Mouse (Mus musculus) activated CD4-positive, CD25-positive, alpha-beta regulatory T cell, adult 4 months (primary cell): ENCODE data around the gene D5Ertd579e. TPM values are rescaled to one million over a fixed set of nuclear protein-coding genes. Genes with fewer than 3 reads are reported as not detected.

ENCODE experiments used
- ATAC-seq: one replicate; pipeline ENCODE4 v1.8.0; 2017
- polyA plus RNA-seq, 2 experiments: library from polyadenylated mRNA; unstranded; fragments of 100-300 nt; shearing (Covaris generic); gene quantifications; one replicate each; pipeline ENCODE4 v1.2.1; 2017

D5Ertd579e gene
- 10 to 100 TPM; 23.3 to 24.1 TPM for polyA plus RNA-seq

DNA sequence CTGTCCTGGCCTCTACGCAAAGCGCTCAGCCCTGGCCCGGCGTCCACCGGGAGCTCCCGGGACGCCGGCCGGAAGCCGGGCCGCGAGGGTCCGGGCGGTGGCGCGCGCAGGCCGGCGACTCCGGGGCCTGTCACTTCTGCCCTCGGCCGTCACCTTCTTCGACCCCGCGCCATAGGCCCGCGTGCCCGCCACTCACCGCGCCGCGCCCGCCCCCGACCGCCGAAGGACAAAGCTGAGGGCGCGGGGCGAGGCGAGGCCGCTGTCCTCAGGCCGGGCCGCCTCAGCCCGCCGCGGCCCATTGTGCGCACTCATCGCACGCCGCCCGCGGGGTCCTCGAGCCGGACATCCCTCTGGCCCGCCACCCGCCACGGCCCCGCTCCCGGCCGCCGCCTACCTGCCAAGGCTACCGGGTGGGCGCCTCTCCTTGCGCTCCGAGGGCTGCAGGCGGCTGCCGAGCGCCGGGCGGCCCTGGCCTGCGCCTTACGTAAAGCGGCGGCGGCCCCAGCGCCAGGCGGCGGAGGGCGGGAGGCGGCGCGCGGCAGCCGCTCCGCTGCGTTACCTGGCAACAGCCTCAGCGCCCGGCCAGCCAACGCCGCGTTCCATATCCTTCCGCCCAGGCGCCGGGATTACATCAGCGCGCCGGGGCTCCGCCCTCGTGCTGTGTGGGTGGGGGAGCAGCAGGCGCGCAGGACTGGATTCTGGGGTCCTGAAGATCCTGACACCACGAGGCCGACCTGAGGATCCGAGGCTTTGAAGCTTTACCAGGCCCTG lies at the start of gene D5Ertd579e:
TSS of gene D5Ertd579e (minus strand) at position 564 of the 771 bp plus-strand sequence.
- peak; percentile 88 for ATAC-seq

DNA sequence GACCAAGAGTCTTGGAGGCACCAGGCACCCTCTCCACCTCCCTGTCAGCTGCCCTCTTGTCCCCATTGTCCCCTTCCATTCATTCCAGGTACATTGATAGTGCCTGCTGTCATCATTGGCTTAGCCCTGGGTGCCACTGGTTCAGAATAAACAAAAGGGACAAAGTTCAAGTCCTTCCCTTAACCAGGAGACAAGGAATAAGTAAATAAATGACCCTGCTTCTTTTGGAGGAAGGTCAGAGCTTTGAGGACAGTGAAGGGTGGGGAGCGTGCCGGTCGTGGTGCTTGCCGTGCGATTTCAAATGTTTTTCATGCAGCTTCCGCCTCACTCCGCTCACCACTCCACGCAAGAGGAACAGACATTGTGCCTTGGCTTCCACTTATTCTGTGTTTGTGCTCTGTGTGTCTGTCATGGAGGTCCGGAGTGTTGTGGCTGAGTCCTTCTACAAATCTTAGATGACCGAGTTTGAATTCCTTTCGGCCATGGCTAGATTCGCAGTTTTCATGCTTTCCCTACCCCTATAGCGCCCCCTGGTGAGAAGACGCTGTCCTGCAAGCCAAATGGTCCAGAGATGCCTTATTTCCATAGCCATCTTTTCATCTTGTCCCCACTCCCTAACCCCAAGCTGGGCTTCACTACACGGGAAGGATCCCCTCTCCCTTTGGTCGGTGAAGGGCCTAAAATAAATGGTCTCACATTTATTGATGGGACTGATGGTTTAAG lies 46.5 kb upstream of the D5Ertd579e start:
- peak; percentile 67 for ATAC-seq

DNA sequence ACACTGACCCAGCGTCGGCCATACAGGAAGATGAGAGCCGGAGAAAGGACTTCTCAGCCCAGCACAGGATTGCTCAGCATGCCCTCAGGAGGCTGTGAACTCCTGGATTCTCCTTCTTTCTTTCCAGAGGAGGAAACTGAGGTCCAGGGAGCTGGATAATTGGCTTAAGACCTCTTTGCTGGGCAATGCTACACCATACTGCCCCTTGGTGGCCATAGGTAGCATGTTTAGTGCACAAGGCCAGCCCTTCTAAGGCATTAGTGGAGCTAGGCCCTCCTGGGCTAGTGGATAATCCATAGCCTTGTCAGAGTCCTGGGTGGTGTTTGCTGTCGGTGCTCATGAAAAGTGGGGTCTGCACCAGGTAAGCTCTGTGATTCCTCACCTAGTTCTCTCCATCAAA lies 44.0 kb upstream of the D5Ertd579e start:
- ATAC-seq, result no peak

DNA sequence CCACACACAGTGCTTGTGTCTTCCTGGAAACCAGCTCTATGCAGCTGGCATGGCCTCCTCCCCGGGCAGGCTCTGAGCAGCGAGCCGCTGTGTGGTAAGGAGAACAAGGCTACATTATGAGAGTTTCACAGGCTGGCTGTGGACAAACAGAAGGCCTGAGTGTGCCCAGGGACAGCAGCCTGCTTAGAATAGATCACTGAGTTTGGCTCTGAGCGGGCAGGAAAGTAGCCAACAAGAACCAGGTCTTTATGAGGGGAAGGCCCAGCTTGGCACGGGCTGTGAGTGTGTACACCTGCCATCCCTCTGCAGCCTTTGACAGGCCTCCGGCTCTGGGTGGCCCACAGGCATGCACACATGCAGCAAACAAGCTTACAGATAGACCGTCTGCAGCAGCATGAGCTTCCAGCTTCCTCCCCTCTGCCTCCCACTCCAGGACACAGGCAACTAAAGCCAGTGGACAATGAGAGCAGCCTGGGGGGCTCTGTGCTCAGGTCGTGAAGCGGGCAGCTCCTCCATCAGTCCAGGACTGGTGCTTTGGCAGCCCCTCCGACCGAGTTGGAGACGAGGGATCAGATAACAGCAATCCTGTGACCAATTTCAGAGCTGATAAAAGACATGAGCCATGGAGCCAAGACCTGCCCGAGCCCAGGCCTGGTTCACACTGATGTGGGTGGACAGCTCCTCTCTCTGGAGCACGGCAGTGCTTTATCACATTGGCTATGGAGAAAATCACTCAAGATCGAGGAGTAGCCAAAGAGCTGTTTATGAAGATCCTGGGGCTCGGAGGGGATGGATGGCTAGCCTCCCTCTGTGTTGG lies 43.2 kb upstream of the D5Ertd579e start:
- ATAC-seq, result no peak

DNA sequence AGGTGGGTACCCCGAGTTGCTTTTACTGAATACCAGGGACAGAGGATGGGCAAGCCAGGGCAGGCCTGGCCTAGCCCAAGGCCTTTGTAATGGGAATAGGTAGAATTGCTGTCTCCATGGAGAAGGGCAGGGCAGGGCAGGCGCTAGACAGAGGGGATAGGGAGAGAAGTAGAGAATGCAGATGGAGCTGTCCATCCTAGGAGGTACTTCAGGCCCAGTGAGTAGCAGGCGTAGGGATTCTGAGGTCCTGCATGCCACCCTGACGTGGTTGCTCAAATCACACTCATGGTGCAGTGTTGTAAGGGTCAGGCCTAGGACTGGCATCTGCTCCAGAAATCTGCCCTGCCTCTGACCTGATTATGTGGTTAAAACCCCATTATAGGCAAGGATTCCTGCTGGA lies 41.9 kb upstream of the D5Ertd579e start:
- ATAC-seq, result no peak

DNA sequence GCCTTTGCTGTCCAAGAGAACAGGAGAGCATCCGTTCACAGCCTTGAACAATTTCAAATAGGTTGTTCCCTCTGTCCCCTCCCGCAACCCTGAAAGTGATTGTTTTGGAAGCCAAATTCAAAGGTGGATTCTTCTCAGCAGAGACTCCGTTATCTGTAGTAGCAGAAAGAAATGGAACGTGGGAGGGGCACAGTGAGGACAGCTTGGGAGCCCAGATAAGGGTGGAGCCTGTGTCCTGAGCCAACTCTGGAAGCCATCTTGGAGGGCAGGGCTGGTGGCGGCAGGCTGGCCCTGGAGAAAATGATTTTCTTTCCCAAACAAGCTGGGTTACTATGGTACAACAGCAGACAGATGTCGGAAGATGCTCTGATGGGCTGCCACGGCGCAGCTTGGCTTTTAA lies 40.2 kb upstream of the D5Ertd579e start:
- no peak for ATAC-seq

DNA sequence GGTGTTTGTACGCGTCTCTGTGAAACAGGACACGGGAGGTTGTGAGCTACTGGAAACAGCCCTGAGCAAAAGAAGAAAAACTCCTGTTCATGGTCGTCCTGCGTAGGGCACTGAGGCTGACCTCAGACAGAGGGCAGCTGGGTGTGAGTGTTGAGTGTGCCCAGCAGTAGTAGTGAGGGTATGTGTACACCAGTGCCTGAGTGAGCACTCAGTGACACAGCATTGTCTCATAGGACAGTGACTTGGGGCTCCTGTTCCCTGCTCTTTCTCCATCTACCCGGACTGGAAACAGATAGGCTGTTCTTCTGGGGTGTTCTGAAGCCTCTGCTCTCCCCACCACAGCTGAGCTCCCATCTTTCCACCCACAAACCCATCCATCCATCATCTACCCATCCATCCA lies 39.3 kb upstream of the D5Ertd579e start:
- no peak for ATAC-seq

DNA sequence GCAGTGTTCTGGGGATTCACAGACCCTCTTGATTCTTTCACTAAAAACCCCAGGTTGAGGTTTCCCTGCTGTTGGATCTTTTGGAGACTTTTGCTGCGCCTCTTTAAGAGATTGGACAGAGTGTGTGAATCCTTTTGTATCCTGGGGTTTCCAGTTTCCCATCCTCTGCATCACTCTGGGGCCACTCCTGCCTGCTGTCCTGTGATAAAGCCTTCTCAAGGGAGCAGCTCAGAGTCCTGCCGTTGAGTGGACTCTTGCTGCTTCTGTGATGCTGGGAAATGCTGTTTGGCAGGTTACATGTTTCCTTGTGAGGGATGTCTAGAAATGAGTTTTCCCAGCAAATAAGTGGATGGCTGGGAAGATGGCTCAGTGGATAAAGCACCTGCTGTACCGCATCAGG lies 37.6 kb upstream of the D5Ertd579e start:
- no peak for ATAC-seq

DNA sequence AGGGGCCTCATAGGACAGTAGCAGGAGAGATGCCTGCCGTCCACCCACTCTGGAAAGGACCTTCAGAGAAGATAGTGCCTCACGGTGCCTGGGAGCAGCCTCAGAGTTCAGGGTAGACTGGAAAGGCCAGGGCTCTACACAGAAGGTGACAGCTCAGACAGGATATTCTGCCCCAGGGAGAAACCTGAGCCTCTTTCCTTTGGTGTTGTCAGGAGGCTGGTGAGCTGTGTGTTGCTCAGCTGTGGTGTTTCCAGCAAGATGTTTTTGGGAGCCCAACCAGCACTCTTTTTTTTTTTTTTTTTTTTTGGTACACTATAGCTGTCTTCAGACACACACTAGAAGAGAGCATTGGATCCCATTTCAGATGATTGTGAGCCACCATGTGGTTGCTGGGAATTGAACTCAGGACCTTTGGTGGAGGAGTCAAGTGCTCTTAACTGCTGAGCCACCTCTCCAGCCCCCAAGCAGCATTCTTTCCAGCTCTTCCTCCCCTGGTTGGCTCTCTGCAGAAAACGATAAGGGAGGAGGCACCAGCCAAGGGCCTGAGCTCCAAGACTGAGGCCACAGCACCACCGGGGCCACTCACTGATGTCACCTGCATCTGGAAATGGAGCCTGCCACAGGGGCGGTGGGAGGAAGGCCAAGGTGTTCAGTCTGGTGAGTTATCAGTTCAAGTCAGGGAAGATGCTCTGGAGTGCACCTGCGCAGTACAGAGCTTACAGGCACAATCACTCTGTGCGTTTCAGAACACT lies 36.3 kb upstream of the D5Ertd579e start:
- ATAC-seq, result no peak

DNA sequence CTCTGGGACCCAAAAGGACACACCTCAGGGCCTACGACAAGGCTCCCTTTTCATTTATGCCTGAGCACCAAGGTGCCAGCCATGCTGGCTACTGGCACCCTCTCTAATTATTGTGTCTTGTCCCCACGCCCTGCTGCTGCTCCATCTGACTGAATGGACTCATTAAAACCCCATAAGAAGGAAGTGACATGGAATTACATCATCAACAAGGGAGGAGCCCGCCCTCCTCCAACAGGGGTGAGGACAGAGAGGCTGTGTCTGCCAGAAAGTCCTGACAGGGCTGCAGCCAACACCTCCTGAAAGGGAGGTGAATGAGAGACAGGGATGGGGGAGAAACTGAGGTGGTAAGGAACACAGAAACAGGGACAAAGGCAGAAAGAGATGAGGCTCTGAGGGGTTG lies 34.9 kb upstream of the D5Ertd579e start:
- ATAC-seq, result no peak

DNA sequence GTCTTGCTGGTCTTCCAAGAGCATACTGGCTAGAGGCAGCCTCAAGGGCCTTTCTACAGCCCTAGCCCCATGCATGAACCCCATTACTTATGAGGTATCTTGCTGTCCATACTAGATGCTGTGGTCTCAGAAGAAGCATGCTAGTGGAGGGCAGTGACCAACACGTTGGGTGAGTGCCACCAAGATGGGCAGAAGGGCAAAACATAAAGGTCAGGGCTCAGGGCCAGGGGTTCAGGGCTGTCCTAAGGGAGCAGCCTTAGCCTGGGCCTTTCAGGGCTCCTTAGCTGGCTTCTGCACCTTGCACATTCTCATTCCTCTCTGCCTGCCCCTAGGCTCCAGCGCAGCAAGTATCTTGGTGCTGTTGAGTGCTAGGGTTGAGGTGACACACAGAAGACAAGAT lies 34.1 kb upstream of the D5Ertd579e start:
- ATAC-seq, result no peak

DNA sequence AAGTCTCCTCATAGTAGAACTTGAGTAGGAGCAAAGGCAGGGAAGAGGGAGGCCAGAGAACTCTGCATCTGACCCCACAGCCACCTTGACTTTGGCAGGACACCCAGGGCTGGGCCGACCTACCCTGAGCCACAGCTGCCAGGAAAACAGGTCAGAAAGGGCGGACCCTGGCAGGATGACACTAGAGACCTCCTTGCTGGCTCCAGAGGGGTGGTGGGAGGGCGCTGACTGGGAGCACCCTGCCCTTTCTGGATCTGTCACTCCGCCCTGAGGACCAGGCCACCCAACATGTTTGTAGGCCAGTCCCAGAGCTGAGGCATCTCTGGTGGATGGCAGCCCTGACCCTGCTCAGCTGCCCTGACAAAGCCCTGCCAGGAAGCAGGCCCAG lies 33.3 kb upstream of the D5Ertd579e start:
- ATAC-seq, result no peak

DNA sequence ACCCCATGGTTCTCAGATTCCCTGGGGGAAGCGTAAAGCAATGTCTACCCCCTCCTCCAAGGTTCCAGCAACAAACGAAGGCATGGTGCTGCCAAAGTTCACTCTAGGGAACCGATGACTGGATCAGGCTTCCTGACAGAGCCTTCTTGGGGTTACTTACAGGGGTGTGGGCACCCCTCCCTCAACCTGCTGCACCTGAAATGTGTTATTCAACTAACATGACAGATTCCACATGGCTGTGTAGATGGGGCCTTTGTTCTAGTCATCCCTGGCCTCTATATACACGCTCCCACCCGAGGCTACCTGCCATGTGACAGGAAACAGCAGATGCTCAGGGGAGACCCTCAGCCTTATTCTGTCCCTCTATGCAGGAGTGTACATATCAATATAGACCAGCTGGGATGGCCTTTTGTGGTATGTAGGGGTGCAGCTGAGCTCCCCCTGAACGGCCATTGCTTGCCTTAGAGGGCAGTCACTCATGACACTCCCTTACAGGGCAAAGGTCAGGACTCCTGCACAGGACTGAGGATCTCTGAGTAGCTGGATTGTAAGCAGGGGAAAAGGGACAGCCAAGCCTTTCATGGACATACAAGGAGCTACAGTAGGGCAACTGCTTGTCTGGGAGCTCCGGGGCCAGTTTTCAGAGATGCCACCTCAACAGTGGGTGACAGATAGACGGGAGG lies 32.7 kb upstream of the D5Ertd579e start:
- ATAC-seq, result no peak

DNA sequence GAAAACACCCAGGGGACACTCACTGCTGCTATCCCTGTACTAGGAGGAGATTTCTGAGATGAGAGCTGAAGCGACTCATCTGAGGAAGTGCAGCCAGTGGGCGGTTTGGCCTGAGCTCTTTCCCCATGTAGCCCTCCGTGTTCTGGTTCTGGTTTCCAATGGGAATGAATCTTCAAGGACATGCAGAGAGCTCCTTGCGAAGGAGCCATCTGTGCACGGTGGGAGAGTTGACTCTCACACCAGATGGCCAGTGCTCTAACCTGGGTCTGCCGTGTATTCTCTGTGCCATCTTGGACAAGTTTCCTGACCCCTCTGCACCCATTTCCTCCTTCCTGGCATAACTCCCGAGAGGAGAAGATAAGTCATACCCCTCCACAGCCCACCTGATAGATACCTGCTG lies 32.0 kb upstream of the D5Ertd579e start:
- ATAC-seq, result no peak

DNA sequence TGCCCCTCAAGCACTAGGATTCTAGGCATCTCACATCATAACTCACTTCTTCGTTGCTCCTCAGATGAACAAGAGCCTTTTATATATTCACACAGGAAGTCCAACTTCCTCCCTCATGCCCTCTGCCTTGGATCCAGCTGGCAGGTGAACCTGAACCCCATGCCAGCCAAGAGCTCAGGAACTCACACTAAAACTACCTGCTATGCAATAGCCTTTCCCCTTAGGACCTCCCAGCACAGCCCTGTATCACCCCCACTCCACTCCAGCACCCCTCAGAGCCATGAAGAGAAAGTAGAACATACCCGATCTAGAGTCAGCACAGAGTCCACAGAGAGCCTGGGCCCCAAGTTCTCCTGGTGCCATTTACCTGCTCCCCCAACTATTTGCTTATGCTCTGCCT lies 31.3 kb upstream of the D5Ertd579e start:
- no peak for ATAC-seq

DNA sequence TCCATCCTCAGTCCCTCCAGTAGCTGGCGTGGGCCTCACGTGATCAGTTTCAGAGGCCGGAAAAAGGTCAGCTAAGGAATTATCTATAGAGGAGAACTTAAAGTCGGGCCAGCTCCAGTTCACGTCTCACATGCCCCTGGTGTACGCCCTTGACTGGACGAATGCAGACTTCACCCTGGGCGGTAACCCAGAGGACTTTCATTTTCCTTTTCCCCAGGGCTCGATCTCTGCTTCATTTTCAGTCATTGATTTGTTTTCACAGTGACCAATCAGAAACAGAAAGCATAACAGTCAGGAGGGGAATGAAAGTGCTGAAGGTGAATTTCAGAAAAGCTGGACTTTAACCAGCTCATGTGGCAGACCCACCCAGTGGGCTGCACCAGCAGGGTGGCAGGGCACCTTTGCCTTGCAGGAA lies 30.6 kb upstream of the D5Ertd579e start:
- ATAC-seq, result peak; percentile 80

DNA sequence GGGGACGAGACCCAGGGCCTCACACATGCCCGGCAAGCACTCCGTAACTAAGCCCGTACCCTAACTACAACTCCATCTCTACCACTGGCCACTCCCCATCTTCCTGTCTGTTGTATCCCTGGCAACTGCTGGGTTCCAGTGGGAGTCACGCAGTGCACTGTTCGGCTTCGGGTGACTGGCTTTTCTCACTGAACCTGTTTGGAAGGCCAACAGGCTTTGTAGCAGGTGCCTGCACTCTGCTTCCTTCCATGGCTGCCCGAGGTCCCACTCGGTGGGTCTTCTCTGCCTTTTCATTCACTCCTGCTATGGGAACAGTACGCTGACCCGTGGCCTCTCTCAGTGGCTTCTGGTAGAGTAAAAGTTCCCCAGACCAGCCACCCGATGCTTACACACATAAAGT lies 30.0 kb upstream of the D5Ertd579e start:
- no peak for ATAC-seq

DNA sequence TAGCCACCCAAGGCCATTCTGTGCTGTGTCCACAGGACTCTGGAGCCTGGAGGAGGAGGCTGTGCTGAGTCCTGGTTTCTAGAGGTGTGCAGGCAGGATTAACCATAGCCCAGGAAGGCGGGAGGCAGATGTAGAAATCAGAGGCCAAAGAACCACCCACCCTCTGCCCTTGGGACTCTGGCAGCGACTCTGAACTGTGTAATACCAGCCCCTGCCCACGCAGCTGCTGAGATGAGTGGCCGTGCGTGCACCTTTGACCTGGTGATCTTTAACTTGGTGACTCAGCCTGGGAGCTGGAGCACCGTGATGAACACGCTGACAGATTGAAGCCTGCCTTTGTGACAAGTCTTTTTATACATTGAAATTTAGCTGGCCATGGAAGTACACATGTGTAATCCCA lies 28.4 kb upstream of the D5Ertd579e start:
- peak; percentile 22 for ATAC-seq

DNA sequence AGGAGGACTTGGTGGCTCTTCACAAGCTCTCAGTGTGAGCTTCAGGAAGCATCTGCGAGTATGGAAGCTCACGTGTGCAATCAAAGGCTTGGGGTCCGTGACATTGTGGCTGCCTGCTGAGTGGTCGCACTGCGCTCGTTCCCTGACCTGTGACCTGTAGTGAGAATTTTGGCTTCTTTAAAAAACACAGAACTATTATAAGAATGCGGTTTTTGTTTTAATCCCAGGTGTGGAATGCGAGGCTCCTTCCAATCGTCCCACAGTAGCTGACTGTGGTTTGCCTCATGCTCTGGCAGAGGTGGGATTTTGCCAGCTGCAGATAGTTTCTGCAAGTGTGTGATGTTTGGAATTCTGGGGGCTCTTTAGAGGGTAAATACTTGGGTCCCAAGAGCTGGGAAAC lies 27.5 kb upstream of the D5Ertd579e start:
- no peak for ATAC-seq

DNA sequence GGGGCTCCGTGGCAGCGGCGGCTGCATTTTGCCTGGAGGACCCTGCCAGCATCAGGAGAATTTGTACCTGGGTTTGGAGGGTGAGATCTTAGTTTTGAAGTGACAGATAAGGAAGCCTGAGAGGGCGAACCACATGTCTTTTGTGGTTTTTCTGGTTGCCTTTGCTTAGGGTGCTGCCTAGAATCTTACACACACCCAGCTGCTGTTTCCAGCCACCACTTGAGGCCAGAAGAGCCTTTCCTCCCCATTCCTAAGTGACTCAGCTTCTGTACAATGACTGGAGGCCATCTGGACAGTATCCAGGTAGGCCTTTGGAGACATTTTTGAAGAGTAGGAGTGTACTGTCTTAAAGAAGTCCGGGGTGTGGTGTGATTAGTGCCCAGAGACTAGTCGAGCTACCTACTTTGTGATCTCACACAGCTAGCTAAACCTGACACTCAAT lies 26.6 kb upstream of the D5Ertd579e start:
- ATAC-seq, result peak; percentile 56

DNA sequence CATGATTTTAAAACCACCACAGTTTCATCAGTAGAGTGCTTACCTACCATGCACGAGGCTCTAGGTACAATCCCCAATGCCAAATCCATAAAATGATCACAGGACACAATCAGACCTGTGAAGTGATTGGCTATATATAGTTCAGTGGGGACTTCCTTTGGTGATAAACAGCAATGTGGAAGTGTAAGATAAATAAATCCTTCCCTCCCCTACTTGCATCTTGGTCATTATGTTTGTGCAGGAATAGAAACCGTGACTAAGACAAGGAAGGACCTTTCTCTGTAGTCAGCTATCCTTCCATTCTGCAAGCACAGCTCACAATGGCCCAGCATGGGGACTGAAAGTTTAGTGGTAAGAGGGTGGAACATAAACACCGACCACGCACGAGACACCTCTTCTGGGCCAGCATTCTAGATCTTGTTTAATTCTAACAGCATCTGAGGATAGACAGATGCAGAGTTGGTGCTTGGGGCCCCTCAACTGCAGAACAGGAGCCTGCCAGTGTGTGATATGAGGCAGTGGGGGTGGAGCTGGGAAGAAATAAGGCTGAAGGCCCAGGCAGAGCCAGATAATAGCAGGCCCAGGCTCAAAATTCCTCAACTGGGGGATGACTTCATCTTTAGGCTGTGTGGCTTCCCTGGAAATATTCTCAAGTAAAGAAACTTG lies 25.0 kb upstream of the D5Ertd579e start:
- no peak for ATAC-seq
